Mouse (Mus musculus): ENCODE results near the gene Foxf2. TPM values are rescaled to one million over a fixed set of nuclear protein-coding genes. Genes with fewer than 3 reads are reported as not detected.

Foxf2 gene
- polyA plus RNA-seq, 1 experiment = not detected

DNA sequence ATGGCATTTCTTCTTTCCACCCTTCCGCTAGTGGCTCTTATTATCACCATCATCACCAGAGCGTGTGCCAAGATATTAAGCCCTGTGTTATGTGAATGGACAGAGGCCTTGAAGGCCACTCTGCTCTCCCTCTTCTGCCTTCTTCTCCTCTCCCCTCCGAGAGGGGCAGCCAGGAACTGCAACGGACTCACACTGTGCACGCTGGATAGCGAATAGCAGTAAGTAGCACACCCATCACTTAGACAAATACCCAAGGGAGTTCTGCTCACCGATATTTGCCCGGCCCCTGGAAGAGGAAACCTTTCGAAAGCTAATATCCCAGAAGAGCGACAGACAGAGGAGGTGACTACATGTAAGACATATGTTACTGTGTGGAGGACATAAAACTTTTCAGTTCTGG lies 4.9 kb downstream of the Foxf2 start:
- TF ChIP-seq POLR2A (IDR thresholded peaks at IDR 0.05; ENCODE audit: borderline replicate concordance, low read depth, low read length) (no peak), CTCF (IDR thresholded peaks at IDR 0.05; ENCODE audit: low read depth, low read length) (no peak)
- H3K4me3 ChIP-seq (ENCODE audit: insufficient read depth, low read length) = no peak overlapping the region

DNA sequence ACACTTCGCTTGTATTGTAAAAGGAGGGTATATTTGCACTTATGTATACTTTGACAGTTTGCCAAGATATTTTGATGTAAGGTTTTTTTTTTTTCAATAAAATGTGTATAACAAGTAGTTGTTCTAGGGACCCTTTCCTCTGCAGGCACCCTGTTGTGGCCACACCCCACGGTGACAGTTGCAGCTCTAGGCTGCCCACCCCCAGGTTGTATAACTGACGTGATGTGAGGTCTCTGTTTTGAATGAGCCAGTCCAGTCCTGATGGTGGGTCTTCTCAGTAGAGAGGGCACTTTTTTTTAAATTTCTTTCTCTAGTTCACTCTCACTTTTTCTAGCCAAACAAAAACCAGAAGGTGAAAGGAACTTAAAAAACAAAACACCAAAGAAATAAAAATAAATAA lies 5.7 kb downstream of the Foxf2 start:
- TF ChIP-seq POLR2A (IDR thresholded peaks at IDR 0.05; ENCODE audit: borderline replicate concordance, low read depth, low read length) (no peak), CTCF (IDR thresholded peaks at IDR 0.05; ENCODE audit: low read depth, low read length) (no peak)
- Histone ChIP-seq H3K4me1 (ENCODE audit: control insufficient read depth, insufficient read depth, low read length) (no peaks in the 10 kb centered on the region), H3K27ac (ENCODE audit: insufficient read depth, low read depth, low read length) (no peak overlapping the region), H3K4me3 (ENCODE audit: insufficient read depth, low read length) (no peak overlapping the region)

More for the DNA sequence above, 4.9 kb downstream of the Foxf2 start:
- no peak overlapping the region for H3K27ac ChIP-seq (ENCODE audit: insufficient read depth, low read depth, low read length)
- no peaks in the 10 kb centered on the region; the same call in 1 of the 2 replicates for H3K4me1 ChIP-seq (ENCODE audit: control insufficient read depth, insufficient read depth, low read length)

DNA sequence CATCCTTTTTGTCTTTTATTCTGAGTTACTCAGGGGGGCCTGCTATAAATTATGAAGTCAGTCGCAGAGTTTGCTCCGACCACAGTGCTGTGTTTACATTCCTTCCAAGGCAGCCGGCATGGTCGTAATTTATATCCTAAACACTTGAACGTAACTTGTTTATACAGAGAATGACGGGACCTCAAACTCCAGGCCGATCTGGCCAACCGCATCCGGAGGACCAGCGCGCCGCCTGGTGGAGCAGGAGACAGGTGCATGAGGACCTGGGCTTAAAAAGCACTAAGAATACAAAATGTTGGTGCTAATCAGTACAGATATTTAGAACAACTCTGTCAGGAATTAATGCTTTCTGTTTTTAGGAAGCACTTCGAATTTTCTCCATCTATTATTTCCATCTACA lies 6.8 kb downstream of the Foxf2 start:
- TF ChIP-seq CTCF (IDR thresholded peaks at IDR 0.05; ENCODE audit: low read depth, low read length) (peak; percentile 87), POLR2A (IDR thresholded peaks at IDR 0.05; ENCODE audit: borderline replicate concordance, low read depth, low read length) (no peak)
- Histone ChIP-seq H3K4me1 (ENCODE audit: control insufficient read depth, insufficient read depth, low read length) (no peaks in the 10 kb centered on the region), H3K4me3 (ENCODE audit: insufficient read depth, low read length) (no peak overlapping the region), H3K27ac (ENCODE audit: insufficient read depth, low read depth, low read length) (no peak overlapping the region)

DNA sequence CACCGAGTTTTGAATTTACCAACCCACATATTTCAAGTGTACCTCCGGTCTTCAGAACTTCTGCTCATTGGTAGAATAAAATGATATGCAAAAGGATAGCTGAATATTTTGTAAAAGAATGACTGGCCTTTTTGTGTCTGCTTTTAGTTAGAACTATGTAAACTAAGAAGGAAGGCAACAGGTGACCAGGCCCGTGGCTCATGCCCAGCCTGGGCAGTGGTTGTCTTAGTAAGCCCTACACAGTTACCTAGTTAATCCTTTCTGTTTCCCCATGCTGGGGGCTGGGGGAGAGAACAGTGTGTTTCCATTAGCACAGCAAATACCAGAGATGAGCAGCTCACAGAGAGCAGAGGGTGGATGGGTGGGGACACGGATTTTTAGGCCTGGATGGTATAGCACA lies 7.6 kb downstream of the Foxf2 start:
- no peak overlapping the region for H3K27ac ChIP-seq (ENCODE audit: insufficient read depth, low read depth, low read length)
- no peak overlapping the region for H3K4me3 ChIP-seq (ENCODE audit: insufficient read depth, low read length)
- no peak for TF ChIP-seq POLR2A (IDR thresholded peaks at IDR 0.05; ENCODE audit: borderline replicate concordance, low read depth, low read length)
- TF ChIP-seq CTCF (IDR thresholded peaks at IDR 0.05; ENCODE audit: low read depth, low read length) = no peak
- no peaks in the 10 kb centered on the region for H3K4me1 ChIP-seq (ENCODE audit: control insufficient read depth, insufficient read depth, low read length)

DNA sequence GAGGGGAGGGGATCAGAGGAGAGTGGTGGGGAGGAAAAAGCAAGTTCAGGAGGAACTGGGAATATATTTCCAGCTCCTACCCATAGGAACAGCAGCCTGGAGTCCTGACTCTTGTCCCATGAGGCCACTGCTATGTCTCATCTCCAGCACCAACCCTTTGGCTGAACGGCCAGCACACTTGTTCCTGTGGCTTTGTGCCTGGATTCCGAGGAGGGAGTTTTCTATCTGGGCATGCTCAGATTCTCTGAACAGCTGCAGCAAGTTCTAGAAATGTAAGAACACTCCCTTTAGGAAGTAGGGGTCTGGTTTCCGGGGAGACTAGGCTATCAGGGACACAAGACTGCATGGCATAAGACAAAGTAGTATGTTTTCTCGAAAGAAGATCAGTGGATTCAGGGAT lies 9.9 kb downstream of the Foxf2 start:
- Histone ChIP-seq H3K4me1 (ENCODE audit: control insufficient read depth, insufficient read depth, low read length) (no peaks in the 10 kb centered on the region), H3K27ac (ENCODE audit: insufficient read depth, low read depth, low read length) (no peak overlapping the region), H3K4me3 (ENCODE audit: insufficient read depth, low read length) (no peak overlapping the region)
- TF ChIP-seq POLR2A (IDR thresholded peaks at IDR 0.05; ENCODE audit: borderline replicate concordance, low read depth, low read length) (no peak), CTCF (IDR thresholded peaks at IDR 0.05; ENCODE audit: low read depth, low read length) (no peak)

DNA sequence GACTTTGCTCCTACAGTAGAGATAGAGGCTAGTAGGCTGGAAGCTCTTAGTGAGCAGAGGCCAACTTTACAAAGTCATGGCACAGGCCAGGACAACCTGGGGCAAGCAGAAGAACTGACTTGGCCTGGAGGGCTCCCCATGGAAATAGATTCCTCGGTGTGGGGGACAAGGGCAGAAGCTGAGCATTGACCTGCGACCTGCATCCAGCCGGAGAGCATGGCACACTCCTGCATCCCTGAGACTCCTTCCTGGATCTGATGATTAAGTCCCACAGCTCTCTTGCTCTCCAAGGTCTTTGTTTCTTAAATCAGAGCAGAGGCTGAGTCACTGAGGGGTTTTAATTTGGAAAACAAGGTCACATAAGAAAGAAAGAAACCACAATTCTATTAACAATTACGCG lies 15.9 kb downstream of the Foxf2 start:
- Histone ChIP-seq H3K4me3 (ENCODE audit: insufficient read depth, low read length) (no peak overlapping the region), H3K4me1 (ENCODE audit: control insufficient read depth, insufficient read depth, low read length) (no peaks in the 10 kb centered on the region), H3K27ac (ENCODE audit: insufficient read depth, low read depth, low read length) (no peak overlapping the region)
- no peak for TF ChIP-seq POLR2A (IDR thresholded peaks at IDR 0.05; ENCODE audit: borderline replicate concordance, low read depth, low read length)
- TF ChIP-seq CTCF (IDR thresholded peaks at IDR 0.05; ENCODE audit: low read depth, low read length) = no peak

DNA sequence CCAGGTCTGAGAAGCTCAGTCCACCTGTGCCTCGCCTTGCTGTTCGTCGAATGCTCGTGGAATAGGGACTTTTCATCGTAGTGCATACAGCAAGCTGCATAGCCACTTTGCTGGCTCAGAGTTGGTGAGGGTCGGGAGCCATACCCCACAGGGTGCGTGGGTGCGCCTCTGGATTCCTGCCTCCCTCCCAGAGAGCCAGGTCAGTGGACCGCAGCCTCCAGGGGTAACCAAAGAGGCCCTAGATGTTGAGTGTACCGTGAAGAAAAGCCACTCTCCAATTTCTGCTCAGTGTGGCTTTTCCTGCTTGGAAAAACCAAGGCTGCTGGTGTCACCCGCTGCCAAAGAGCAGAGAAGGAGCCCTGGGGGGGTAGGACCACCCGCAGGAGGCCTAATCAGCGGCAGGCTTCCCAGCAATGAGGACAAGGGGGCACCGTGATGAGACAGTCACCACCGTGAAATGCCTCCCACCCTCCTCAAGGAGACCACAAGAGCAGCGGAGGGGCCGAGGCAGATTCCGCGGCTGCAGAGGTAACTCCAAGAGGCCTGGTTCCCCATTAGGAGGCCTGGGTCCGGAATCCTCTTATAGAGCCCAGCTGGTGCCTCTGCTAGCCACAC lies 26.6 kb downstream of the Foxf2 start:
- H3K27ac ChIP-seq (ENCODE audit: insufficient read depth, low read depth, low read length) = no peak overlapping the region
- TF ChIP-seq POLR2A (IDR thresholded peaks at IDR 0.05; ENCODE audit: borderline replicate concordance, low read depth, low read length) (no peak), CTCF (IDR thresholded peaks at IDR 0.05; ENCODE audit: low read depth, low read length) (no peak)
- H3K4me3 ChIP-seq (ENCODE audit: insufficient read depth, low read length) = no peak overlapping the region
- H3K4me1 ChIP-seq (ENCODE audit: control insufficient read depth, insufficient read depth, low read length) = no peaks in the 10 kb centered on the region

DNA sequence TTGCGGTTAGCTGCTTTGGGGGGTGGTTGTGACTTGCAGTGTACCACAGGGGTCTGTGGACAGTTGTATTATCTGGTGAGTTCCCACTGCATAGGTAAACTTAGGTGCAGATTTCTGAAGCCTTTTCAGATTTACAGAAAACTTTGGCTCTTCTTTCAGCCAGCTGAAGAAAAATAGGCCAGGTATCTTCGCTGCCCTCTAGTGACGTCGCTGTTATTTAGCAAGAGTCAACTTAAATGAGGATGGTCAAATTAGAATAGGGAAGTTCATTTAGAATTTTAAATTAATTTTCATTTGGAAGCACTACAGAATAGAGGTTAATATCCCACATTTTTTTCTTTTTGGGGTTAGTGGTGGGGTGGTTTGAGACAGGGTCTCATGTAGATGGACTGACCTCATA lies 30.6 kb downstream of the Foxf2 start:
- no peak overlapping the region for H3K27ac ChIP-seq (ENCODE audit: insufficient read depth, low read depth, low read length)
- no peaks in the 10 kb centered on the region for H3K4me1 ChIP-seq (ENCODE audit: control insufficient read depth, insufficient read depth, low read length)
- TF ChIP-seq POLR2A (IDR thresholded peaks at IDR 0.05; ENCODE audit: borderline replicate concordance, low read depth, low read length) (no peak), CTCF (IDR thresholded peaks at IDR 0.05; ENCODE audit: low read depth, low read length) (no peak)
- H3K4me3 ChIP-seq (ENCODE audit: insufficient read depth, low read length) = no peak overlapping the region

DNA sequence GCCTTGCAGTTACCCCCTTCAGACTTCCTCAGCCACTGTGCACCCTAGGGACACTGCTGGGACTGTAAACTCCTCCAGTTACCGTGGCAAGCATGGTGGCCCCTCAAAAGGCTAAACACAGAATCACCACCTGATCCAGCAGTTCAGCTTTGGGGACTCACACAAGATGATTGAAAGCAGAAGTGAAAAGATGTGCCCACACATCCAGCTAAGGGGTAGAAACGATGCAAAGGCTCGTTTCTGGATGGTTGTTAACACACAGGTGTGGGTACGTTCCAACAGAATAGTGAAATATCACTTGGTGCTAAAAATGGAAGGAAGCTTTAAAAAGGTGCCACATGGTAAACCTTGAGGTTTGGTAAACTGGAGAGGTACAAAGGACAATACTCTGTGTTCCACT lies 32.6 kb downstream of the Foxf2 start:
- TF ChIP-seq POLR2A (IDR thresholded peaks at IDR 0.05; ENCODE audit: borderline replicate concordance, low read depth, low read length) (no peak), CTCF (IDR thresholded peaks at IDR 0.05; ENCODE audit: low read depth, low read length) (no peak)
- Histone ChIP-seq H3K27ac (ENCODE audit: insufficient read depth, low read depth, low read length) (no peak overlapping the region), H3K4me1 (ENCODE audit: control insufficient read depth, insufficient read depth, low read length) (no peaks in the 10 kb centered on the region), H3K4me3 (ENCODE audit: insufficient read depth, low read length) (no peak overlapping the region)

DNA sequence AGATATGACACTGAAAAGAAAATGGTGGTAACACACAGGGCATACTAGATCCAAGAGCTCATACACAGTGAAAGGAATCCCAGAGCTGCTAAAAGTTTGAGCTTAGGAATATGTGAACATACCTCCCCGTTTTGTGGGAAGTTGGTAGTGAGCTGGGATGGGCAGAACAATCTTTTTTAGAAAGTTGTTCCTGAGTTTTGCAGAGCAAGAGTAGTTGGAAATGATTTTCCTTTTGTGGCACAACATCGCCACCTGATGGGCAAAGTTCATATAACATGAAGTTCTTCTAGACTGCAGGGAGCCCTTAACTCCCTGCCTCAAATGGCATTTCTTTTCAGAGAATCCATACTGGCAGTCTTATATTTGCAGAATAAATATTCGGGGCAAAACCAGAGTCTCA lies 33.3 kb downstream of the Foxf2 start:
- no peak for TF ChIP-seq POLR2A (IDR thresholded peaks at IDR 0.05; ENCODE audit: borderline replicate concordance, low read depth, low read length)
- no peak for TF ChIP-seq CTCF (IDR thresholded peaks at IDR 0.05; ENCODE audit: low read depth, low read length)
- no peaks in the 10 kb centered on the region for H3K4me1 ChIP-seq (ENCODE audit: control insufficient read depth, insufficient read depth, low read length)
- H3K27ac ChIP-seq (ENCODE audit: insufficient read depth, low read depth, low read length) = no peak overlapping the region
- no peak overlapping the region for H3K4me3 ChIP-seq (ENCODE audit: insufficient read depth, low read length)

DNA sequence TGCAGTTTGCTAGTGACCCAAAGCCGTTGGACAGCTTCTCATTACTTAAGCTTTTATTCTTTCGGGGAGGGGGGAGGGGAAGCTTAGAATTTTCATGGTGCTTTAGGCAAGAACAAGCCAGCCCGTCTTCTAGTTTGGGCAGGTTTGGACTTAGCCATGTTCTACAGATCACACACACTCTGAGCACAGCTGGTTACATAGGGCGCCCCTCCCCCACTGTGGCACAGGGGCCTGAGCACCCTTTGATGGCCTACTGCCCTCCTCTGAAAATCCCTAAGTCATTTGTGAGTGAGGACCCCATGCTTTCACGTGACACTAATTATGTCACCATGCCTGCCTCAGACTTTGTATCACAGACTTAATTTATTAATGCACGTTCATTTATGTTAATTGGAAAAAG lies 35.6 kb downstream of the Foxf2 start:
- Histone ChIP-seq H3K27ac (ENCODE audit: insufficient read depth, low read depth, low read length) (no peak overlapping the region), H3K4me1 (ENCODE audit: control insufficient read depth, insufficient read depth, low read length) (no peaks in the 10 kb centered on the region), H3K4me3 (ENCODE audit: insufficient read depth, low read length) (no peak overlapping the region)
- TF ChIP-seq POLR2A (IDR thresholded peaks at IDR 0.05; ENCODE audit: borderline replicate concordance, low read depth, low read length) (no peak), CTCF (IDR thresholded peaks at IDR 0.05; ENCODE audit: low read depth, low read length) (no peak)
